Mouse (Mus musculus): Measurements from ENCODE around the gene Nkx6-2.

Gene Nkx6-2

DNA sequence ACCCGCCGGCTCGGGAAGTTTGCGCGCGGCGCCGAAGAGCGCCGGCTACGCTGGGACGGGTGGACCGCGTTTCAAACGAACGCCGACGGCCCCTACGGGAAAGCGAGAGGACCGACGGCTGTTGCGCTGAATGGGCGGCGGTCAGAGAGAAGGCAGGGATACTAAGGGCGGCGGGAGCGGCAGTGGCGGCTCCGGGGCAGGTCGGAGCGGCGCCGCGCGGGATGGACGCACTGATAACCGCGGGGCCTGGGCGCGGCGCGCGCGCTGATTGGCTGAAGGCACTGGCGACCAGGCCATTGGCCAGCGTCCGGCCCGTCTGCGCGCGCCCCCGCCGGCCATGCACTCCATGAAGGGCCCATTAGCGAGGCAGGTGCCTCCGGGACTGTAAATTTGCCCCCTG is at the start of gene Nkx6-2:
TSS of gene Nkx6-2 (minus strand) at position 203 of the 400 bp plus-strand sequence.
- DNase-seq (ENCODE audit: low read depth in 1 of 2, low spot score in 2 of 2): no peak

DNA sequence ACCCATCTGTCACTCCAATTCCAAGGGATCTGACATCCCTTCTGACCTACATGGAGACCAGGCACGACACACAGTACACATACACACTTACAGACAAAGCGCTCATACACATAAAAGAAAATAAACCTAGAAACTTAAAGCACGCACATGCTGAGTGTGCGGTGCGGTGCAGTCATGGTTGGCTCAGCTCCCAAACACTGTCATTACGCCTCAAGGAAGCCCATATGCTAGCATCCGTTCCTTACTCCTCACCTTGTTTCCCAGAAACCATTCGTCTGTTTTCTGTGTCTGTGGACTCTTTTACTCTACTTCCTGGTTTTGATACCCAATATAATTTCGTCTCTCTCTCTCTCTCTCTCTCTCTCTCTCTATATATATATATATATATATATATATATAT is 42.6 kb upstream of the Nkx6-2 start:
- DNase-seq (ENCODE audit: low read depth in 1 of 2, low spot score in 2 of 2): no peak

DNA sequence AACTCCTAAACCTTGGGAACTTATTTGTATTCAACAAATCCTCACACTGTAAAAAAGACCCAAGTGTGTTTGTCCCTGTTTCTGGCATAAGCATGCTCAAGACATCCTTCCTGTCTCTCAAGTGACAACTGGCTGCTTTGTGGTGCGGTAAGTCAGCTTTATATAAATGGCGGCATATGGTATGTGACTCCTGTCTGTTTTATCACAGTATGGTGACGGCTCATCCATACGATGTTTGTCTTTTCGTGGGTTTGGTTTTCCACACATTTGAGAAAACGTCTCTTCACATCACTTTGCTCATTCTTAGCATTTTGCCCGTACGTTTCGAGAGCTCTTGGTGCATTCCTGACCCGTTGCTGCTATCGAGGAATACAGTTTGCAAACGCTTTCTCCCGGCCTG is 40.0 kb upstream of the Nkx6-2 start:
- DNase-seq (ENCODE audit: low read depth in 1 of 2, low spot score in 2 of 2): no peak

DNA sequence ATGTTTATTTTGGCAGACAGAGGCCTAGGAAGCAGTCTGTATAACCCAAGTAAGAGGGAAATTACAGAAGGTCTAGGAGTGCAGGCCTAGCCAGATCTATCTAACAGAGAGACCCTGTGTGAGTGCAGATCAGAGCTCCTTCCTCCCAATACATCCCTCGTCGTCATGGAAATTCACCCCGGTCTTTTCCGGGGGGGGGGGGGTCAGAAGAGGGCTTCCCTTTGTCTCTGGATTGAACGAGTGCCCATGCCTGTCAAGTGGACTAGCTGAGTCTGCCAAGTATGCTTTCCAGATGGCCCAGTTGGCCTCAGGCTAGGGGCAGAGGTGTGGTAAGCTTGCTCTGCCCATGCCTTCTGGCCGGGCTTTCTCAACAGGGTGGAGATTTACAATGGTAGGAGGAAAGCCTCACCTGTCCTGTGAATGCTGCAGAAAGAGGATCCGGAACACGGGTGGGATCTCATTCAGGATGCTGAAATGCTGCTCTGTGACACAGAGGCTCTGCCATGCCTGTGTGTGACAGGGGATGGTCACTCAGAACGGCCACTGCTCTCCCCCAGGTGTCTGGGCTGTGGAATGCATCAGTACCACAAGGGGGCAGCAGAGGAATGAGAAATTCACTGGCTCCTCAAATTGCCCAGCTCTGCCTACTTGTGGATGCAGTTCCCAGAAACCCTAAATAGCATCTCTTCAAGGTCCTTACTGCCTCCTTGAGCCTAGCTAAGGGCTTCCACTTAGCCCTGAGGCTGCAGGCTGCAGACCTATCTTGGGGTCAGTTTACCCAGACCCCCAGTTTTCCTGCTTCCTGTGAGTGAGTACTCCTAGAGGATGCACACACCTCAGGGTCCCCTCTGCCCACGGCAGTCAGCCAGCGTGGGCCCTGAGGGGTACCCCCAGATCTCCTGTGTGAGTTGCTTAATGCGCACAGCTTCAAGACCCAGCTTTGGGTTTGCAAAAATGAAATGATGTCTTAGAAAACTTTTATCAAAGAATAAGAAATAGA is 33.5 kb upstream of the Nkx6-2 start:
- DNase-seq (ENCODE audit: low read depth in 1 of 2, low spot score in 2 of 2): no peak

DNA sequence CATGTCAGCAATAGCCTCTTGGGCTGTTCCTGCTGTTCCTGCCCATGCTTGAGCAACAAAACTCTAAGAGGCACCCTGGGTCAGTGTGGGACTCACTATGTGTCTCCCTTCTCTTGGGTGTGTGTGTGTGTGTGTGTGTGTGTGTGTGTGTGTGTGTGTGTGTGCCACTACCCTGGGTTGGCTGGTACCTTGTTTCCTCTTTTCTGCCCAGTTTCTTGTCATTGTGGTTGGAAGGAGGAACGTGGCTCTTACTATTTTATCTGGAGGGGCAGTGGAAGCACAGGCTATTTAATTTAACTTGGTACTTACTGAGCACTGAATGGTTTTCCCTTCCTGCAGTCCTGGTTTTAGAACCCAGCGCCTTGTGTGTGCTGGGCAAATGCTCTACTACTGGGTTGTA is 27.7 kb upstream of the Nkx6-2 start:
- no peak for DNase-seq (ENCODE audit: low read depth in 1 of 2, low spot score in 2 of 2)

DNA sequence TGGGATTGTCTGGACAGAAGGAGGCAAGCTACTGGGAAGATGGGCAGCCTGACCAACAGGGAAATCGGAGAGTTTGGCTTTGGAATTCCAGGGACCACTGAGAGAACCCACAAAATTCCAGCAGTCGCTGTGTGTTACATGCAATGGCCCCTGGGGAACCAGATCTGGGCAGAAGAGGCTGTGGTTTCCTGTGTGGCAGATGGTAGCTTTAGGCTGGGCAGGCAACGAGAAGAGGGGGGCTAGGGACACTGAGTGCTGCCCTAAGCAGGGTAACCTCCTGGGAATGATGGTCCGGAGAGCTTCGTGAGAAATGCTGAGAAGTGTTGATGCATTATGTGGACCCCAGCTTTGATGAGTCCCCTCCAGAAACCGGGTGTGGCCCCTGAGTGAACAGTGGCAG is 13.3 kb upstream of the Nkx6-2 start:
- DNase-seq (ENCODE audit: low read depth in 1 of 2, low spot score in 2 of 2): no peak

DNA sequence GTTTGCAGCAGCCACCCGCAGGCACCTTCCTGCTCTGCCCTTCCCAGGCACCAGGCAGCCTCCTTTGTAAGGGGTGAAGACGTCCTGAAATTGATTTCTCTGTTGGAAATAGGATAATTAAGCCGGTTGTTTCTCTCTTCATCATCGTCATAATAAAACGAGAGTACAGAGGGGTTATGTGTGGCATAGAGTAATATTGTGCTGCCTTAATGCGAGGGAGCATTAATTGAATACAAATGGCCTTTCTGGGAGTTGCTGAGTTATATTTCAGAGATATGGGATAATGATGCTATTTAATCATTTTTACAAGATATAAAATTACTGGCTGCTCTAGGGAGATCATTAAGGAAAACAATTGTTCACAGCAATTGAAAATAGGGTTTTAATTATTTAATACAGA is 12.7 kb upstream of the Nkx6-2 start:
- DNase-seq (ENCODE audit: low read depth in 1 of 2, low spot score in 2 of 2): no peak

DNA sequence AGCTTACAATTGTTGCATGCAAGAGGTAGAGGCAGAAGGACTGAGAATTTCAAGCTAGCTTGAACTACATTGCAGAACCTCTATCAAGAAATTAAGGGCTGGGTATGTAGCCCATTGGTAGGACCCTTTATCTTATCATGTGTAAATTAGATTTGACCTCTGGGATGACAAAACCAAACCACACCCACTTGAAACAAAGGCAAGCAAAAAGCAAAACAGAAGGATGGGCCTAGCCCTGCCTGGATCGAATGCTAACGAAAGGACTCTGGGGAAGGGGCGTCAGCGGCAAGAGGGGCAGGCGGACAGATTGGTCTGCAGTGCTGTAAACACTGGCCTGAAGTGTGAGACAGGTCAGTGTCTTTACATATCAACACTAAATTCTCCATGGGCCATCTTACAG is 8.7 kb upstream of the Nkx6-2 start:
- no peak for DNase-seq (ENCODE audit: low read depth in 1 of 2, low spot score in 2 of 2)

DNA sequence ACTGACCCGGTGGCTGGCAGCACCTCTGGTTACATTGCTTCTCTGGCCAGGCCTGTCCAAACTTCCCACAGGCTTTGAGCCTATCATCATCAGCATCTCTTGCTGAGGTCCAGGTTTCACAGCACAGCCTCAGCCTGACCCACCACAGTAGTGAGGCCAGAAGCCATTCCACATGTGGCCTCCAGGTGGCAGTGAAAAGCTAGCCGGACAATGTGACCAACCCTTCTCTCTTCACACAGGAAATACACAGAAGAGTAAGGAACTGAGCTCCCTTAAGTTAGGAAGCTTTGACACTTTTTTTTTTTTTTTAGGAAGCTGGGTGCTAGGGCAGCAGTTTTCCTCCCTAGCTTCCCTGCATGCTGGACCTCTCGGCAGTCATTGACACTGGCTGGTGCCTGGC is 7.7 kb upstream of the Nkx6-2 start:
- DNase-seq (ENCODE audit: low read depth in 1 of 2, low spot score in 2 of 2): no peak

DNA sequence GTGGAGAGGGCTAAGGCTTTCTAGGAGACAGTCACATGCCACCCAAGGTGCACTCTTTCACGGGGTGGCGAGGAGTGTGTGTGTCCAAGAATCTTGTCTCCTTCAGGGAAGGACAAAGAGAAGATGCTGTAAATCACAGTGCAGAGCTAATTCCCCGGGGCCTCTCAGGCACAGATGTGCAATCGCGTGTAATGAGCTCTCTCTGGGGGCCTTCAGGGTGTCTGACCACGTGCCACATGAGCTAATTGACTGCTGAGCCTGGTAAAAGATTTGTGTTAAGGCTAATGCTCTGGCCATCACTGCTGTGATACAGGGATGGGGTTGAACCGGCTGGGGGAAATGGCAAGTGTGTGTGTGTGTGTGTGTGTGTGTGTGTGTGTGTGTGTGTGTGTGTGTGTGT is 5.3 kb upstream of the Nkx6-2 start:
- no peak for DNase-seq (ENCODE audit: low read depth in 1 of 2, low spot score in 2 of 2)

DNA sequence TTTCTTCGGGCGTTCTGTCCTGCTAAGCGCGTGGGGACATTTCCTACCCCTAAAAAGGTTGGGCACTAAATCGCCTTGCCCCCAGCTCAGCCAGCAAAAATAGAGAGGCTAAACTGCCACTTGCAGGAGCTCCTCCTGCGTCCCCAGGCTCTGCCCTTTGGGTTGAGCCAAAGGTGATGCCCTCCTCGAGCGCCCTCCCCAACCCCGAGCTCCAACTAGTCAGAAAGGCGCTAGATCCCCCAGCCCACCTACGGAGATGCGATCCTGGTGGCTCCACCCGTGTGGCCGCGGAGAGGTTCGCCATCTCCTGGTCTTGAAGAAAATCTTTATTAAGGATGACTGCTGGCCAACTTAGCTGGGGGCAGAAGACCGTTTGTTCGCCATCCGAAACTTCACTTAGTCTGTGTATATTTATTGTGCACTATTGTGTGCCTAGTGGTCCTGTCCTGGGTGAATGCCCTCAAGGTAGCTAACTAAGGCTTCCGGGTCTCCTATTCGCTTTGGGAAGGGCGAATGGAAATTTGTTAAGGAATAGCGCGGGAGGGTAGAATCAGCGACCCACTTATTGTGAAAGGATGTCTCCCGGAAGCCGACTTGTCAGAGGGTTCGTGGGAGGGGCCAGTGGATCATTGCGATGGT is 2.7 kb upstream of the Nkx6-2 start:
- no peak for DNase-seq (ENCODE audit: low read depth in 1 of 2, low spot score in 2 of 2)

DNA sequence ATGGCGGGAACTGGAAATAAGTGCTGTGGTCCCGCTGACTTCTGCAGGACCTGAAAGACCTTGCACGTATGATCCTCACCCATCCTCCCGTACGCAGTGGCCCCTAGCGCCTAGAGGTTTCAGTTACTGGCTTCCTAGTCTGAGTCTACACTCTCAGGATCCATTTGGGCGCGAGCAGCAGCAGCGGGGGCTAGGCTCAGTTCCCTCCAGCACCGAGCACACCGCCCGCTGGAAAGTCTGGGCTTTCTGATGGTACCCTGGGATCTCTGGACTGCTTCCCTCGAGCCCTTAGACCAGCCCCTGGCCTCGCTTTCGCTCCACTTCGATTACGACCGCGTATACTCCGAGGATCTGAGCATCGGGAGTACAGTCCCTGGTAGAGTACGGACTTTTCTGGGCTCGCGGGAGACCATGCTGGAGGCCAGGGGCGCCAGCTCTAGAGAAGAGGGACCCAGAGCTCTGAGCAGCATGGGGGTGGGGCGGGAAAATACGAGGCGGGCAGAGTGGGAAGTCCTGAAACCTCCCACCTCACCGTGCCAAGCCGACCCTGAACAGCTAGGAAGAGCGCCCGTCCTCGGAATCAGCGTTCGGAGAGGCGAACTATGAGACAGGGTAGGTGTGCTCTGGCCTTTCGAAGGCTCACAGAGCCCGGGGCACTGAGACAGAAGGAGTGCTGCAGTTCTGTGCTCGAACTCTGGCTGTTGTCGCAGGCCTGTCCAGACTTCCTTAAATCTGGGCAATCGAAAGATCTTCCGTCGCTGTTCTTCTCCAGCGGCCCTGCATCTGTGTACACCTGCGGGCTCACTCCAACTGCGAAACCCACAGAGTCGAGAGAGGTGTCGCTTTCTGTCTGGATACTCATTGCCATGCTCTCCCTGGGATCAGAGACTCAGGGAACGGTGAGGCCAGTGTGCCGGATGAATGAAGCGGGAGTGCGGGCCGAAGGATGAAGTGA is 1.9 kb upstream of the Nkx6-2 start:
- no peak for DNase-seq (ENCODE audit: low read depth in 1 of 2, low spot score in 2 of 2)

DNA sequence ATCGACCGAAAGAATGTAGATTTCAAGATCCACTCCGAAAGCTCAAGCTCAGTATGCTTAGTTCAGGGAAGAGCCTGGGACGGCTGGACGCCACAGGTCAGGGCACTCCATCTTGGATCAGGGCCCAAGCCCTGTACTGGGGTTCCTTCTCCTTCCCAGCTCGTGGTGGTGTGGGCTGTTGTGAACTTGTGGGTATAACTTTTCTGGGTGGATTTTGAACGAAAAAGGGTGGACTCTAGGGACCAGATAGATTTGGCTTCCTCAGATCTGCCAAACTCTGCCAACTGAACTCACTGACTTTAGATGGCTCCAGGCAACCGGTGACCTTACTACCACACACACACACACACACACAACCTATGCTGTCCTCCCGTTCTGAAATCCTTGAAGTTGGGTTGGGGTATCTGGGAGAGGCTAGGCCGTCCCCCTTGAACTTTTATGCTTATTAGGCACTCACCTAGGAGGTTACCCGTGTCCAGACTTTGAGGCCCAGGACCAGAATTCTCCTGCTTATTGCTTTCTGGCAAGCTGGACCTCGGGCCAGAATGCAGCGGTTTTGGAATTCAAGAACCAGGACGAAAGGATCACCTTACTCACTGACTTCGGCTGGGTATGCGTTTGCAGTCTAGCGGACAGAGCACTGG is 619 bp upstream of the Nkx6-2 start:
- no peak for DNase-seq (ENCODE audit: low read depth in 1 of 2, low spot score in 2 of 2)

DNA sequence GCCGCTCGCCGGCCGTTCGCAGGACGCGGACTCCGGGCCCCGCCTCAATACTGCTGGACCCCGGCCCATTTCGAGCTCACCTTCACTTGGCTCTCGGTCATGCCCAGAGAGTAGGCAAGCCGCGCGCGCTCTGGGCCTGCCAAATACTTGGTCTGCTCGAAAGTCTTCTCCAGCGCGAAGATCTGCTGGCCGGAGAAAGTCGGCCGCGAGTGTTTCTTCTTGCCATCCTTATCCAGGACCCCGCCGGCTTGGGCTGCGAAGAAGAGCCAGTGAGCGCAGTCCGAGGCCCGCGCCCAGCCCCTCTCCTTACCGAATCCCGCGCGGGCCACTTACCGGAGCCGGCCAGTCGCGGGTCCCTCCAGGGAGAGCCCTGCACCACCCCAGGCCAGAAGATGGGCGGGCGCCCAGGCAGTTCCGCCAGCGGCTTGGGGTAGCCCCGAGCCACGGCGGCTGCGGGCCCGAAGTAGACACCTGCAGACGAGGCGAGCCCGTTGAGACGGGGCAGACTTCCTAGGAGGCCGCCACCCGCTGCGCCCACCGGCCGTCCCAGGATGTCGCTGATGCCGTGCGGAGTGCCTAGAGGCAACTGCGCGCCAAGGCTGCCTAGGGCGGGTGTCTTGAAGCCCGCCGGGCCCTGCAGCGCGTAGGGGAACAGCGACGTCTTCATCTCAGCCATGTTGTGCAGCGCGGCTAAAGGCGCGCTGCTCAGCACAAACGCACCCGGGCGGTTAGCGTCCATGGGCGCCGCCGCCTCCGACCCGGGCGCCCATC is 611 bp downstream of the Nkx6-2 start:
- no peak for DNase-seq (ENCODE audit: low read depth in 1 of 2, low spot score in 2 of 2)

DNA sequence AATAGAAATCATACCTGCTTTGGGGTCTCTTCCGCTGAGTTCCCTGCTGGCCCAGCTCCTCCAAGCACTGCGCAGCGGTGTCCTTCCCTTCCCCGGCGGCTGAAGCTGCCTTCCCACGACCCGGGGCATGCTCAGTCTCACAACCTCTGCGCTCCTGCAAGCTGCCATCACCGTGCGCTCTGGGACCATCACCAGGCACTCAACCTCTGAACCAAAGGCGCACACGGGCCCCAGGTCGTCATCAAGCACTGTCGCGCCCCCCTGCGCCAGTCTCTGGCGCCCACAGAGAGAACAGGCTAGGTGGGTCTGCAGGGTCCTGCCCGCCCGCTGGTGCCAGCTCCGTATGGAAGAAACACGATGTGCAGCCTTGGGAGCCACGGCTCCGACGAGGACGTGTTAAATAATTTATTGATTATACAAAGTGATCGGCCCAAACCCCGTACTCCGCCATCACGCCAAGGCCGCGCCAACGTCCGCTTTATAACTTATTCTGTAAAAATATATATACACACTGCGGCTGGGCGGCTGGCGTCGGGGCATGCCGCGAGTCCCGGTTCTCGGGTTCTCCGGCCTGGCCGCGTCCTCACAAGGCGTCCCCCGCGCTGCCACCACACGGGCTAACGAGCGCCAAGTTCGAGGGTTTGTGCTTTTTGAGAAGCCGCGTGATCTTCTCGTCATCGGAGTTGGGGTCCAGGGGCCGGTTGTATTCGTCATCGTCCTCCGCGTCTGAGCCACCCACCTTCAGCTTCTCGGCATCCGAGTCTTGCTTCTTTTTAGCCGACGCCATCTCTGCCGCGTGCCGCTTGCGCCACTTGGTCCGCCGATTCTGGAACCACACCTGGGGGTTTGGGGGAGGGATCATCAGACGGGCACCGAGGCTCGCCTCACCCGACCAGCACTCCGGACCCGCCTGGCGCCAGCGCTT is 1.5 kb downstream of the Nkx6-2 start:
- DNase-seq (ENCODE audit: low read depth in 1 of 2, low spot score in 2 of 2): no peak

DNA sequence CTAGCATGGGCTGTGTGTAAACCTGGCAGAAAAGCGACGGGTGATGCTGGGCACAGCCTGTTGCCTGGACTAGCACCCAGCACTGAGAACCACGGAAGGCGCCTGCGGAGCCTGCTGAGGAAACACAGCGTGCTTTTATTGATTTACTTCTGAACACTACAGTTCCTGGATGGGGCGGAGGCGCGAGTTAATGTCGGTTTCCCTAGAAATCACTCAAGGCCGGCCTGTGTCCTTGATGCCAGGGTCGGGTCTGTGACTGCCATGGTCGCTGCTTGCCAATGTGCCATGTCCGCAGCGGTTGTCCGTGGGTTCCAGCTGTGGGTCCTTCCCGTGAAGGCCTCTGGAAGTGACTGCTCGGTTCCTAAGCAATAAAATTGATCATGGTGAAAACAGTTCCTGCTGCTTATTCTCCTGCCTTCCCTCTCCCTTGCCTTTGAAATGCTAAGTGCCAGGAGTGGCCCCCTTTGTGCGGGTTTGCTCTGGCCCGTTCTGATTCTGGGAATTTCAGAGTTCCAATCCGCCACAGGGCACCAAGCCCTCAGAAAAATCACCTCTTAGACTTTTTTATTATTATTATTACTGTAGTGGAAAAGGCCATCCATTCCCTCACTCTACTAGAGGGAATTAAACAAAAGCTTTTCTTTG is 3.2 kb downstream of the Nkx6-2 start:
- DNase-seq (ENCODE audit: low read depth in 1 of 2, low spot score in 2 of 2): no peak

DNA sequence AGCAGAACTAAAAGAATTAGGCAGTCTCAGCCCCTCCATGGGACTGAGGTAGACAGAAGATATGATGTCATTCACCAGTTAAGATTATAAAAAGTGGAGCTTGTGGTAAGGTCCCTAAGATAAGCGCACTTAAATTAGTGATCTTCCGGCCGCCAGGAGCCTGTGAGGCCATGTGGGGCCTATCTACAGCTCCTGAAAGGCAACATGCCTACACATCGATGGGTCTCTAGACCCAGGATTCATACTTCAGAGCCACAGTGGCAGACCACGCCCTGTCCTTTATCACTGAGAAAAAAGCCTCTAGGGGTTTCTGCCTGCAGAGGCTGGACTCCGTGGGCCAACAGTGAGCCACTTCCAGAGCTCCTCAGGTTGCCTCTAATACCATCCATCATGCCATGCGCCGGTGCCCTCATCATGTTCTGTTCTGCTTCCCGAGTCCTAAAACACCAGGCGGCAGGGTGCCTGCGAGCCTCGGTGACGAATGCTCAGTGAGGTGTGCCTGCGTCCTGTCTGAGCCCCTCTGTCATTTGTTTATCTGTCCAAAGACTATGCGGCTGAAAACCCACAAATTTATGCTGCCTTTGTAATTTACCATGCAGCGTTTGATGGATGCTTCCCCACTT is 6.4 kb downstream of the Nkx6-2 start:
- DNase-seq (ENCODE audit: low read depth in 1 of 2, low spot score in 2 of 2): no peak

DNA sequence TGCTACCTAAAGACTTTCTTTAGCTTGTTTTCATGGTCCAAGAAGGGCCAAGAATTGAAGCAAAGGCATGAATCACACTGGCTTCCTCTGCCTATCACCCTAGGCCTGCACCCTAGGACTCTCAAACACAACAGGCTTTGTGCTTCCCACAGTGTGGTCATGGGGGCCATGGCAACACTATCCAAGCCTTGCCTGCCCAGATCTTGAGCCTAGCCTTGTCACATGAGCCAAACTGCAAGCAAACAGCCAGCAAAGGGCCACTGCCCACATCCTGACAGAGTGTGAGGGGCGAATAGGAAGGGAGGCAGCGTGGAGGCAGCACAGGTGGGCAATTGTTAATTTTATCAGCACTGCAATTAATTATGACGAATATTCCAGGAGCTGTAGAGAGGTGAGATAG is 9.9 kb downstream of the Nkx6-2 start:
- DNase-seq (ENCODE audit: low read depth in 1 of 2, low spot score in 2 of 2): no peak
